Mouse (Mus musculus): ENCODE measurements around the gene Papss1. TPM values are rescaled to one million over a fixed set of nuclear protein-coding genes. Genes with fewer than 3 reads are reported as not detected.
A peak's percentile ranks its signal among the peaks of the same experiment; 100 is the strongest.

Gene Papss1
- 115 and 124 TPM in 2 replicates for polyA plus RNA-seq (2015; fragmentation: Nextera tagmentation; extraction: Ambion mirVana)

DNA sequence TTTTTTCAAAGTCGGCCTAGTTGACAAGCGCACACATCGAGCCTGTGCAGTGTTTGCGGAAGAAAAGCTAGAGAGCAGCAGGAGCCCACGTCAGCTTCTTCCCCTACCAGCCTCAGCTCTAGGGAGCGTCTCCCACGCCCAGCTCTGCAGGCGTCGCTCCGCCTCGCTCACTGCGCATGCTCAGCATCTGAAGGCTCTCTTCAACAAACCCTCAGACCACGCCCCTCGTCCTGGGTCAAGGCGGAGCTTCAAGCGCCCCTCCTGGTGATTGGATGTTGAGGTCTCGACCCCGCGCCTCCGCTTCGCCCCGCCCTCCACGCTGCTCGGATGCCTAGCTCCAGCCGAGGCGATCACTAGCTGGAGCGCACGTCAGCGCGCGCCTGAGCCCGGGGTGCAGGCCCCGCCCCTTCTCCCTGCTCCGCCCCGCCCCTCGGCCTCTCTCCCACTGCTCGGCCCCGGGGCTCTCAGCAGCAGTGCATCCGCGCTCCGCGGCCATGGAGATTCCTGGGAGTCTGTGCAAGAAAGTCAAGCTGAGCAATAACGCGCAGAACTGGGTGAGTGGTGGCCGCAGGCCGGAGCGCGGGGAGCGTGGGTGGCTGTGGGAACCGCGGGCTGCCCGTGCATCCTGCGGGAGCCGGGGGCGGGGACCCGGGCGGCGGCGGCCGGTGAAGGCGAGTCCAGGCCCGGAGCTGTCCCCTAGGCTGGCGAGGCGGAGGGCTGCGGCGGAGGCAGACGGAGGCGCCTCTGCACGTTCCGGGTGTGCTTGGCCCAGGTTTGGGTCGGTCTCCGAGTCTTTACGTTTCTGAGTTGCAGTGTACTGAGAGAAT, at the start of gene Papss1:
Gene Papss1 (plus strand): TSS at position 339 of the 827 bp plus-strand sequence.
- peaks cover 28% of the 10 kb centered on the region for H3K4me1 ChIP-seq (ENCODE audit: insufficient read depth, low read length)
- under 1% methylated on average over 71 of the region's 73 CpGs for WGBS
- peak within 1 kb of the TSS; percentile 96 for H3K27ac ChIP-seq (ENCODE audit: low read length)
- H3K4me3 ChIP-seq (ENCODE audit: low read length): peak within 1 kb of the TSS; percentile 98
- H3K4me2 ChIP-seq (replicated peaks; ENCODE audit: low read depth, low read length): peak within 1 kb of the TSS; percentile 76
- H3K9ac ChIP-seq (replicated peaks; ENCODE audit: low read length): peak within 1 kb of the TSS; percentile 93
- H3K9me3 ChIP-seq (ENCODE audit: low read length): no peaks in the 10 kb centered on the region
- ATAC-seq (ENCODE audit: low FRiP score, low TSS enrichment): peak; percentile 98
- H3K27me3 ChIP-seq (ENCODE audit: insufficient read depth, low read length): no peaks in the 10 kb centered on the region
- H3K36me3 ChIP-seq (ENCODE audit: insufficient read depth, low read length): peaks cover 8% of the 10 kb centered on the region; the same call in 1 of the 2 replicates

DNA sequence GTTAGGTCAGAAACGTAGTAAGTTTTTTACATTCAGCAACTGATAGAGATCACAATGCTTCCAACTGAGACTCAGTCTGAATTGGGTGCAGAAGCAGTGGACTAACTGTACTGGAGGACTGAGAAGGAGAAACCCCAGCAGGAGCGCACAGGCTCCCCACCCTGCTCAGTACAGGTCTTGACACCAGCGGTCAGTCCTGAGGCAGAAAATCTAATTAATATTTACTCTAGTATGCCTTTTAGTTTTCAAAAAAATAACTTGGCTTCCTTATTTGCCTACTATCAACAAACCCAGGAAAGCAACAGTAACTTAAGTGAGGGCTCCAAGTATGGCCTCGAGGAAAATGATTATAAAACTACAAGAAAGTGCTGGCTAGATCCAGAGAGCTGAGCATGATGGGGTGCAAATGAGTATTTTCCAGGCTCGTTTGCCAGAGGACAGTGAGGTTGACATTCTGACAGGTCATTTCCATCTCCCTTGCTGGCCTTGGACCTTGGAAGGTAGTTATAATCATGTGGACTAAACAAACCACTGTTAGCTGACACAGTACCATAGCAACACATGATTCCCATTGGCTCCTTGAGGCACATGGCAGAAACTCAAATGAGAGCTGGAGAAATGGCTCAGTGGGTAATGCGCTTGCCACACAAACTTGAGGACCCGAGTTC, 48.1 kb upstream of the Papss1 start:
- Histone ChIP-seq H3K4me1 (ENCODE audit: insufficient read depth, low read length) (no peaks in the 10 kb centered on the region), H3K27me3 (ENCODE audit: insufficient read depth, low read length) (no peaks in the 10 kb centered on the region), H3K4me3 (ENCODE audit: low read length) (no peak overlapping the region), H3K36me3 (ENCODE audit: insufficient read depth, low read length) (no peaks in the 10 kb centered on the region), H3K9me3 (ENCODE audit: low read length) (no peaks in the 10 kb centered on the region), H3K27ac (ENCODE audit: low read length) (no peak overlapping the region), H3K4me2 (replicated peaks; ENCODE audit: low read depth, low read length) (no peak overlapping the region), H3K9ac (replicated peaks; ENCODE audit: low read length) (no peak overlapping the region)
- no peak for ATAC-seq (ENCODE audit: low FRiP score, low TSS enrichment)
- 81% methylated on average over 7 of the region's 7 CpGs for WGBS

DNA sequence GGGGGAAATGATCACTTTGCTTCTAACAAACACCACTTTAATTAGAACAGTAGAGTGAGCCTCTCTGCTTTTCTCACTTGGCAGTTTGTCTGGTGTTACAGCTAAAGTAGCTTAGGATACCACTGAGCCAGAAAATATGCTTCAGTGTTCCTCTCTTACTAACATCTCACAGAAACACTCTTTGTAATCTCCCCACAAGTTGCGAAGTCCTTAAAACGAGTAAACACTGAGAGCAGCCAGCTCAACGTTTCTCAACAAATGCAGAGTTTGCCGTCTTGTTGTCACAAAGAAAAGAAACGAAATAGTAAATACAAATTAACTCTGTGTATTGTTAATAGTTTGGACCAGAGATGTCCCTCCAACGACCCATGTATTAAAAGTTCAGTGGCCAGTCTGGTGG, 46.8 kb upstream of the Papss1 start:
- WGBS: 86% methylated on average over 6 of the region's 6 CpGs
- H3K4me3 ChIP-seq (ENCODE audit: low read length): no peak overlapping the region
- ATAC-seq (ENCODE audit: low FRiP score, low TSS enrichment): no peak

DNA sequence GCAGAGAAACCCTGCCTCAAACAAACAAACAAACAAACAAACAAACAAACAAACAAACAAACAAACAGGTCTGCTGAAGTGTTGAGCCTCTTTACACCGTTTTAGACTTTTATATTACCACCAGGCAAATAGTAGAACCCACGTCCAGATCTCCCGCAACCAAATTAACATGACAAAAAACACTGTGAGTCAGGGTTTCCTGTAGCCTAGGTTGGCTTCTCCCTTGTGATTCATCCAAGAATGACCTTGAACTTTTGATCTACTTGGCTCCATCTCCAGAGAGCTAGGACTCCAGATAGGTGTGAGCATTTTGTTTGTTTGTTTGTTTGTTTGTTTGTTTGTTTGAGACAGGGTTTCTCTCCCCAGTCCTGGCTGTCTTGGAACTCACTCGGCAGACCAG, 43.4 kb upstream of the Papss1 start:
- no peak overlapping the region for H3K4me3 ChIP-seq (ENCODE audit: low read length)
- WGBS: 82% methylated on average over 4 of the region's 4 CpGs
- H3K9ac ChIP-seq (replicated peaks; ENCODE audit: low read length): no peak overlapping the region
- H3K27me3 ChIP-seq (ENCODE audit: insufficient read depth, low read length): no peaks in the 10 kb centered on the region
- no peaks in the 10 kb centered on the region for H3K36me3 ChIP-seq (ENCODE audit: insufficient read depth, low read length)
- H3K27ac ChIP-seq (ENCODE audit: low read length): no peak overlapping the region
- H3K4me1 ChIP-seq (ENCODE audit: insufficient read depth, low read length): no peaks in the 10 kb centered on the region
- no peaks in the 10 kb centered on the region for H3K9me3 ChIP-seq (ENCODE audit: low read length)
- no peak overlapping the region for H3K4me2 ChIP-seq (replicated peaks; ENCODE audit: low read depth, low read length)
- no peak for ATAC-seq (ENCODE audit: low FRiP score, low TSS enrichment)

More for the DNA sequence above, 46.8 kb upstream of the Papss1 start:
- no peaks in the 10 kb centered on the region for H3K27me3 ChIP-seq (ENCODE audit: insufficient read depth, low read length)
- no peaks in the 10 kb centered on the region for H3K4me1 ChIP-seq (ENCODE audit: insufficient read depth, low read length)
- H3K9me3 ChIP-seq (ENCODE audit: low read length): no peaks in the 10 kb centered on the region
- no peak overlapping the region for H3K27ac ChIP-seq (ENCODE audit: low read length)
- H3K36me3 ChIP-seq (ENCODE audit: insufficient read depth, low read length): no peaks in the 10 kb centered on the region
- no peak overlapping the region for H3K9ac ChIP-seq (replicated peaks; ENCODE audit: low read length)
- H3K4me2 ChIP-seq (replicated peaks; ENCODE audit: low read depth, low read length): no peak overlapping the region

DNA sequence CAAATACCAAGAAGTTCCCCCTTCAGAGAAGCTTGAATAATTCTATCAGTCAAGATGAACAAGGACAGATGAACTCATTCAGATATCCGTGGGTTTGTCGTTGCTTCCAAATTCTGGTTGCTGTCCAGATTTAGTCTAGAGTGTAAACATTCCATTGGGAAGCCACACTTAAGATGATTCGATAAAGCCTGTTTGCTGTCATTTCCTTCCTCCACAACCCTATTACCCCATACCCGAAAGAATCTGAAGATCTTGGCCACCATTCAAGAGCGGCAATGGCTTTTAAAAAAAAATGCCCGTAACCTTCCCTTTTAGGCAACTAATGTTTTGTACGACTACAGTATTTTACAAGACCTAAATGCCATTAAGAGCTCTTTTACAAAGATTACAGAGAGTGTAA, 42.3 kb upstream of the Papss1 start:
- Histone ChIP-seq H3K4me3 (ENCODE audit: low read length) (no peak overlapping the region), H3K27me3 (ENCODE audit: insufficient read depth, low read length) (no peaks in the 10 kb centered on the region), H3K9ac (replicated peaks; ENCODE audit: low read length) (no peak overlapping the region), H3K4me1 (ENCODE audit: insufficient read depth, low read length) (no peaks in the 10 kb centered on the region), H3K9me3 (ENCODE audit: low read length) (no peaks in the 10 kb centered on the region), H3K4me2 (replicated peaks; ENCODE audit: low read depth, low read length) (no peak overlapping the region), H3K27ac (ENCODE audit: low read length) (no peak overlapping the region), H3K36me3 (ENCODE audit: insufficient read depth, low read length) (no peaks in the 10 kb centered on the region)
- 52% methylated on average over 7 of the region's 7 CpGs for WGBS
- ATAC-seq (ENCODE audit: low FRiP score, low TSS enrichment): no peak

DNA sequence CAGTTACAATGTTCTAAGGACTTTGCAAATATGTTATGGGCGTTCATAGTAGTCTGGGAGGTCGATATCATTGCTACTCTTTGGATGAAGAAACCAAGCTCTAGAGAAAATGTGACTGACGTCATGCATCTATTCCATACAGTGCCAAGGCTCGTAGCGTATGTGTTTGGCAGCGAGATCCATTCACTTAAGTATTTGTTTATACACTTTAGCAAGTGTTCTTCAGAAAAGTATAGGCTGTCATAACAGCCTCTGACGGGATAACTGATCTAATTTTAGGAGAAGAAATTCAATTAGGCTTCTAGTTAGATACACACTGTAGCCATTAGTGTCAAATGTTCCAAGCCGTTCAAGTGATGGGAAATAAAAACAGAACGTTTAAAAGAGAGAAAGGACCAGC, 40.8 kb upstream of the Papss1 start:
- Histone ChIP-seq H3K27me3 (ENCODE audit: insufficient read depth, low read length) (no peaks in the 10 kb centered on the region), H3K27ac (ENCODE audit: low read length) (no peak overlapping the region), H3K4me2 (replicated peaks; ENCODE audit: low read depth, low read length) (no peak overlapping the region), H3K9ac (replicated peaks; ENCODE audit: low read length) (no peak overlapping the region), H3K9me3 (ENCODE audit: low read length) (no peaks in the 10 kb centered on the region), H3K4me3 (ENCODE audit: low read length) (no peak overlapping the region), H3K36me3 (ENCODE audit: insufficient read depth, low read length) (no peaks in the 10 kb centered on the region), H3K4me1 (ENCODE audit: insufficient read depth, low read length) (no peaks in the 10 kb centered on the region)
- no peak for ATAC-seq (ENCODE audit: low FRiP score, low TSS enrichment)
- 77% methylated on average over 9 of the region's 9 CpGs for WGBS

DNA sequence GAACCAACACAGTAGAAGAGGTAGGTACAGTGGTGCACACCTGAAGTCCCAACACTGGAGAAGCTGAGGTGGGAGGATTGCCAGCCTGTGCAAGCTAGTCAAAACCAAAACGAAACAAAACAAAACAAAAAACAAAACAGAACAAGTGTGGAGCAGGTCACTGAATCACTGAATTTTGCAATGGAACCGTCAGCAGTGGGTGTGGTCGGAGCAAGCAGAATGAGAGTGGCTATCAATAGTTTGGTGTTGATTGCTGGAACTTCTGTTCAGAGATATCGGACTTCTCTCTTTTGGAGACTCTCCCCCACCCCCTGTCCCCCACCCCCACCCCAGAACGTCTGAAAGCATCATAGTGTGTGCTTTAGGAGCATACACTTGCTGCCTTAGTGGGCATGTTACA, 40.4 kb upstream of the Papss1 start:
- no peak overlapping the region for H3K9ac ChIP-seq (replicated peaks; ENCODE audit: low read length)
- no peak overlapping the region for H3K27ac ChIP-seq (ENCODE audit: low read length)
- no peak overlapping the region for H3K4me2 ChIP-seq (replicated peaks; ENCODE audit: low read depth, low read length)
- no peak overlapping the region for H3K4me3 ChIP-seq (ENCODE audit: low read length)
- H3K4me1 ChIP-seq (ENCODE audit: insufficient read depth, low read length): no peaks in the 10 kb centered on the region
- no peak for ATAC-seq (ENCODE audit: low FRiP score, low TSS enrichment)
- H3K9me3 ChIP-seq (ENCODE audit: low read length): no peaks in the 10 kb centered on the region
- no peaks in the 10 kb centered on the region for H3K36me3 ChIP-seq (ENCODE audit: insufficient read depth, low read length)
- no peaks in the 10 kb centered on the region for H3K27me3 ChIP-seq (ENCODE audit: insufficient read depth, low read length)
- WGBS: 71% methylated on average over 5 of the region's 5 CpGs

DNA sequence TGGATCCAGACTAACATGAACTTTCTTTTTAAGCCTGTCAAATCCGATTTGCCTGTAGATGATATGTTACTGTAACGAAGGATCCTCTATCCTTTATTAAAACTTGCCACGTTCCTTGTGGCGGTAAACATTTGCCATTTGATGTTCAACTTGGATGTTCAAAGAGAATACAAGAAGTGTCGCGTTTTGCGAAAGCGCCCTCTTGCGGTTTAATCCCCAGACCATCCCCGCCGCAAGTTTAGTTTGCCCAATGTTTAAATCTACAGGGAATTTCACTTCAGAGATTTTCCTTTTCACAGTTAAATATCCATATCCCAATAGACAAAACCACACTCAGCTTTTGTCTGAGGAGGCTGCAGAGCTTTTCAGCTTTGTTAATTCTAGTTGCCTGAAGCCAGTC, 39.8 kb upstream of the Papss1 start:
- Histone ChIP-seq H3K36me3 (ENCODE audit: insufficient read depth, low read length) (no peaks in the 10 kb centered on the region), H3K4me2 (replicated peaks; ENCODE audit: low read depth, low read length) (no peak overlapping the region), H3K9ac (replicated peaks; ENCODE audit: low read length) (no peak overlapping the region), H3K27me3 (ENCODE audit: insufficient read depth, low read length) (no peaks in the 10 kb centered on the region), H3K9me3 (ENCODE audit: low read length) (no peaks in the 10 kb centered on the region), H3K27ac (ENCODE audit: low read length) (no peak overlapping the region), H3K4me3 (ENCODE audit: low read length) (no peak overlapping the region), H3K4me1 (ENCODE audit: insufficient read depth, low read length) (no peaks in the 10 kb centered on the region)
- no peak for ATAC-seq (ENCODE audit: low FRiP score, low TSS enrichment)
- 17% methylated on average over 11 of the region's 11 CpGs for WGBS

DNA sequence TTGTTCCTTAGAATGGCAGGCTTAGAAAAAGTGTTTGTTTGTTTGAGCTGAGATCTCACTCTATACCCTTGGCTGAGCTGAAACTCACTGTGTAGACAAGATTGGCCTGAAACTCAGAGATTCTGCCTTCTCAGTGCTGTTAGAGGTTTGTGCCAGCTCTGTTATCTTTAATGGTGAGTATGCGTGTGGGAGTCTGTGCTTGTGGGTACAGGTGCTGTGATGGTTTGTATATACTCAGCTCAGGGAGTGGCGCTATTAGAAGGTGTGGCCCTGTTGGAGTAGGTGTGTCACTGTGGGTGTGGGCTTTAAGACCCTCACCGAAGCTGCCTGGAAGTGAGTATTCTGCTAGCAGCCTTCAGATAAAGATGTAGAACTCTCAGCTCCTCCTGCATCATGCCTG, 39.3 kb upstream of the Papss1 start:
- no peak for ATAC-seq (ENCODE audit: low FRiP score, low TSS enrichment)
- Histone ChIP-seq H3K4me1 (ENCODE audit: insufficient read depth, low read length) (no peaks in the 10 kb centered on the region), H3K4me2 (replicated peaks; ENCODE audit: low read depth, low read length) (no peak overlapping the region), H3K27ac (ENCODE audit: low read length) (no peak overlapping the region), H3K9me3 (ENCODE audit: low read length) (no peaks in the 10 kb centered on the region), H3K36me3 (ENCODE audit: insufficient read depth, low read length) (no peaks in the 10 kb centered on the region), H3K27me3 (ENCODE audit: insufficient read depth, low read length) (no peaks in the 10 kb centered on the region), H3K9ac (replicated peaks; ENCODE audit: low read length) (no peak overlapping the region), H3K4me3 (ENCODE audit: low read length) (no peak overlapping the region)
- WGBS: 85% methylated on average over 3 of the region's 3 CpGs
